Comparison of ENCODE assay signal across 11 mouse cellular contexts in the genomic region with DNA sequence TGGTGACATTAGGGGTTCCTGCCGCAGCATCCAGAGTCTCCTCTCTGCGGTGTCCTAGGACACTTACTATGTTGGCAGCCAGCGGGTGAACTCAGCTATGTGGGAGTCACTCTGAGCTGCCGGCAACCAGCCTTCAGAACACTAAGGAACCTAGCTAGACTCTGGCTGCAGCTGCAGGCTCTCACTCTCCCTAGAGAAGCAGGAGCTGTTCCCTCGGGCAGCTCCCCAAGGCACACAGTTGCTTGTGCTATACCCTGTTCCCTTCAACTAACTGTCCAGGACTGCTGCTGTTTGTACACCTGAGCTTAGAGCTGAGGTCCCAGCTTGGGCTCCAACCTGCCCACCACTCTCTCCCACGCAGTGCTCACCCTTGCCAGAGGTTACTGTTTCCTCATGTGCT.
DNase-seq lines count a peak whose midpoint lies in the region; ATAC-seq and TF ChIP-seq lines count a peak whose summit lies in the region.
"Had no signal": no experiment of that assay in that cellular context is flagged by ENCODE, and none has a peak within 500 bp of the region (broad histone marks: within the 10 kb centered on the region; RNA-seq: fewer than 3 reads in every experiment).

No protein-coding gene starts in this region.

- H3K27me3 ChIP-seq in kidney, postnatal 0 days (ENCODE audit: insufficient read depth, low read length): no peaks in the 10 kb centered on the region
- H3K27me3 ChIP-seq in embryonic facial prominence, embryonic 12.5 days: no peaks in the 10 kb centered on the region
- no peaks in the 10 kb centered on the region for H3K27me3 ChIP-seq in limb, embryonic 11.5 days (ENCODE audit: control insufficient read depth, insufficient read depth, low read length)
- H3K27me3 ChIP-seq in hindbrain, postnatal 0 days (ENCODE audit: insufficient read depth, low read length): no peaks in the 10 kb centered on the region

- no peak for ATAC-seq in kidney, postnatal 0 days (replicated peaks; ENCODE audit: low FRiP score, low read depth)
- no peak for ATAC-seq in embryonic facial prominence, embryonic 12.5 days (ENCODE audit: insufficient number of reproducible peaks, insufficient read depth, low FRiP score, low TSS enrichment)
- ATAC-seq in limb, embryonic 11.5 days (ENCODE audit: insufficient number of reproducible peaks, low FRiP score, low TSS enrichment, low read depth): no peak
- ATAC-seq in erythroid progenitor cell, adult 5-6 weeks (replicated peaks; ENCODE audit: low FRiP score, poor library complexity, severe bottlenecking): no peak
- no peak for ATAC-seq in hindbrain, postnatal 0 days
- ATAC-seq: forebrain, embryonic 16.5 days had no signal

- H3K9me3 ChIP-seq in kidney, postnatal 0 days (replicated peaks; ENCODE audit: low read length): no peaks in the 10 kb centered on the region
- no peaks in the 10 kb centered on the region for H3K9me3 ChIP-seq in embryonic facial prominence, embryonic 12.5 days
- no peaks in the 10 kb centered on the region for H3K9me3 ChIP-seq in limb, embryonic 11.5 days (ENCODE audit: control insufficient read depth, low read length)
- no peaks in the 10 kb centered on the region for H3K9me3 ChIP-seq in hindbrain, postnatal 0 days (ENCODE audit: low read length)

- H3K9ac ChIP-seq in kidney, postnatal 0 days (ENCODE audit: low read depth, low read length): no peak overlapping the region
- H3K9ac ChIP-seq in embryonic facial prominence, embryonic 12.5 days: no peak overlapping the region
- H3K9ac ChIP-seq in limb, embryonic 11.5 days (ENCODE audit: low read length): peak overlapping the region; percentile 13; the same call in 1 of the 2 replicates
- no peak overlapping the region for H3K9ac ChIP-seq in hindbrain, postnatal 0 days (replicated peaks; ENCODE audit: low read length)

- H3K4me2 ChIP-seq in kidney, postnatal 0 days (ENCODE audit: low read length): no peak overlapping the region
- no peak overlapping the region for H3K4me2 ChIP-seq in embryonic facial prominence, embryonic 12.5 days (replicated peaks)
- no peak overlapping the region for H3K4me2 ChIP-seq in limb, embryonic 11.5 days (ENCODE audit: low read depth, severe bottlenecking)
- H3K4me2 ChIP-seq in hindbrain, postnatal 0 days (ENCODE audit: low read depth, low read length): no peak overlapping the region

- H3K4me1 ChIP-seq in kidney, postnatal 0 days (replicated peaks; ENCODE audit: insufficient read depth, low read length): peaks cover 17% of the 10 kb centered on the region
- peaks cover 20% of the 10 kb centered on the region for H3K4me1 ChIP-seq in embryonic facial prominence, embryonic 12.5 days
- peaks cover 30% of the 10 kb centered on the region for H3K4me1 ChIP-seq in limb, embryonic 11.5 days (ENCODE audit: control insufficient read depth, insufficient read depth, low read length)
- peaks cover 7% of the 10 kb centered on the region for H3K4me1 ChIP-seq in hindbrain, postnatal 0 days (ENCODE audit: insufficient read depth, low read length)

- peak overlapping the region; percentile 83 for H3K27ac ChIP-seq in kidney, postnatal 0 days
- 0 out of 2 replicates have a peak overlapping the region, but pooled peaks have one; percentile 19 for H3K27ac ChIP-seq in embryonic facial prominence, embryonic 12.5 days
- H3K27ac ChIP-seq in limb, embryonic 11.5 days (replicated peaks; ENCODE audit: low read depth, low read length): peak overlapping the region; percentile 72
- H3K27ac ChIP-seq in hindbrain, postnatal 0 days: no peak overlapping the region

- peak; percentile 57 for DNase-seq in kidney, postnatal 0 days (ENCODE audit: low spot score)
- DNase-seq in kidney, adult 9 months: no peak
- DNase-seq in ZHBTc4 (ENCODE audit: low read depth, low spot score) (peak; percentile 20), MN1 (ENCODE audit: low spot score) (no peak)
- no peak for DNase-seq in limb, embryonic 11.5 days (ENCODE audit: low spot score)
- no peak for DNase-seq in hindbrain, postnatal 0 days (ENCODE audit: low spot score)
- DNase-seq: layer of hippocampus, adult 9-11 months; midbrain, embryonic 14.5 days had no signal

- 17% methylated on average over 6 of the region's 6 CpGs for WGBS in kidney, postnatal 0 days
- 69% methylated on average over 6 of the region's 6 CpGs for WGBS in embryonic facial prominence, embryonic 12.5 days
- WGBS in limb, embryonic 11.5 days: 51% methylated on average over 6 of the region's 6 CpGs
- 69% methylated on average over 6 of the region's 6 CpGs for WGBS in hindbrain, postnatal 0 days

- H3K4me3 ChIP-seq in kidney, postnatal 0 days (replicated peaks; ENCODE audit: low read depth, low read length): no peak overlapping the region
- H3K4me3 ChIP-seq in embryonic facial prominence, embryonic 12.5 days: no peak overlapping the region
- no peak overlapping the region for H3K4me3 ChIP-seq in limb, embryonic 11.5 days (ENCODE audit: low read depth, low read length)
- H3K4me3 ChIP-seq in hindbrain, postnatal 0 days (ENCODE audit: low read length): no peak overlapping the region

- no peaks in the 10 kb centered on the region for H3K36me3 ChIP-seq in kidney, postnatal 0 days (ENCODE audit: insufficient read depth, low read length)
- H3K36me3 ChIP-seq in embryonic facial prominence, embryonic 12.5 days: no peaks in the 10 kb centered on the region
- H3K36me3 ChIP-seq in limb, embryonic 11.5 days (ENCODE audit: control insufficient read depth, insufficient read depth, low read length): no peaks in the 10 kb centered on the region
- H3K36me3 ChIP-seq in hindbrain, postnatal 0 days (ENCODE audit: insufficient read depth, low read length): no peaks in the 10 kb centered on the region

- TF ChIP-seq CTCF in kidney, postnatal 0 days (IDR thresholded peaks at IDR 0.05; ENCODE audit: low read depth): no peak
- no peak for TF ChIP-seq CTCF in hindbrain, postnatal 0 days (IDR thresholded peaks at IDR 0.05; ENCODE audit: low read depth)

Comparison
In these comparisons a context has a peak if more than half of its experiments do, and no peak if none do; other contexts are left out.
1. DNase-seq: peak in kidney, postnatal 0 days (single experiment) and ZHBTc4 (single experiment); none in kidney, adult 9 months (single experiment), limb, embryonic 11.5 days (single experiment), hindbrain, postnatal 0 days (single experiment) and MN1 (single experiment).